Mouse (Mus musculus): ENCODE measurements at regions not wholly inside any gene's neighbourhood (a gene's known extent, or its start where the extent isn't known, plus 50 kb on each side); places are given as distances from the start of the nearest gene placed in this dataset.
"Not testable (repeated sequence)": the region's sequence is repeated elsewhere in the genome, so short reads cannot be mapped to it uniquely, and the experiment has no call there.

GRCm38 (mm10) chr12:80055894-80056293 lies 56.9 kb downstream of the Zfp36l1 start:
- peaks cover 13 to 16% of the 10 kb centered on the region in 2 experiments for H3K4me1 ChIP-seq (ENCODE audit: control insufficient read depth in 1 of 2, insufficient read depth in 2 of 2, low read length in 2 of 2)
- not testable (repeated sequence) for H3K4me3 ChIP-seq (ENCODE audit: control insufficient read depth in 1 of 2, insufficient read depth in 1 of 2, low read depth in 2 of 2, low read length in 2 of 2); H3K9ac ChIP-seq (ENCODE audit: control insufficient read depth, low read depth, low read length, poor library complexity, severe bottlenecking); H3K27me3 ChIP-seq (ENCODE audit: control insufficient read depth in 1 of 2, insufficient read depth in 2 of 2, low read length in 2 of 2); H3K79me2 ChIP-seq (ENCODE audit: control insufficient read depth, insufficient read depth, low read length, poor library complexity); DNase-seq (ENCODE audit: low read depth, low spot score); H3K27ac ChIP-seq (ENCODE audit: control insufficient read depth, low read depth, low read length); H3K9me3 ChIP-seq (replicated peaks; ENCODE audit: insufficient read depth, low read length)
- peaks cover 0 to 12% of the 10 kb centered on the region in 2 experiments; a peak in 2 of 4 replicates for H3K36me3 ChIP-seq (ENCODE audit: control insufficient read depth in 1 of 2, insufficient read depth in 2 of 2, low read length in 2 of 2)

GRCm38 (mm10) chr12:80055394-80055793 lies 57.4 kb downstream of the Zfp36l1 start:
- Histone ChIP-seq H3K4me1 (ENCODE audit: control insufficient read depth in 1 of 2, insufficient read depth in 2 of 2, low read length in 2 of 2) (peaks cover 10 to 11% of the 10 kb centered on the region in 2 experiments), H3K27ac (ENCODE audit: control insufficient read depth, low read depth, low read length) (no peak overlapping the region)
- TF ChIP-seq E2F4 (IDR thresholded peaks at IDR 0.05; ENCODE audit: borderline replicate concordance, low read depth, low read length) (no peak), CHD2 (IDR thresholded peaks at IDR 0.05; ENCODE audit: low read length) (no peak), MEF2A (IDR thresholded peaks at IDR 0.05; ENCODE audit: extremely low read depth, insufficient replicate concordance, low read depth, low read length, poor library complexity, severe bottlenecking) (no peak), SMC3 (IDR thresholded peaks at IDR 0.05; ENCODE audit: low read depth, low read length) (no peak), MYB (IDR thresholded peaks at IDR 0.05; ENCODE audit: low read depth, low read length) (no peak), ZNF384 (IDR thresholded peaks at IDR 0.05; ENCODE audit: low read depth, low read length) (no peak), MYC (IDR thresholded peaks at IDR 0.05; ENCODE audit: low read depth, low read length) (no peak)

GRCm38 (mm10) chr12:80054655-80055037 lies 58.2 kb downstream of the Zfp36l1 start:
- H3K27me3 ChIP-seq (ENCODE audit: control insufficient read depth in 1 of 2, insufficient read depth in 2 of 2, low read length in 2 of 2): no peaks in the 10 kb centered on the region
- peaks cover 0 to 7% of the 10 kb centered on the region in 2 experiments; a peak in 2 of 4 replicates for H3K36me3 ChIP-seq (ENCODE audit: control insufficient read depth in 1 of 2, insufficient read depth in 2 of 2, low read length in 2 of 2)
- H3K27ac ChIP-seq (ENCODE audit: control insufficient read depth, low read depth, low read length): no peak overlapping the region
- no peak for TF ChIP-seq ZMIZ1 (IDR thresholded peaks at IDR 0.05; ENCODE audit: low read depth, low read length)
- TF ChIP-seq E2F4 (IDR thresholded peaks at IDR 0.05; ENCODE audit: borderline replicate concordance, low read depth, low read length): no peak
- no peak for TF ChIP-seq CTCF (IDR thresholded peaks at IDR 0.05 in 2 of 3, conservative IDR thresholded peaks at IDR 0.05 in 1 of 3; ENCODE audit: control insufficient read depth in 1 of 3, insufficient read depth in 1 of 3, low read depth in 2 of 3, low read length in 3 of 3, poor library complexity in 1 of 3, severe bottlenecking in 1 of 3)
- no peak for TF ChIP-seq POLR2AphosphoS2 (IDR thresholded peaks at IDR 0.05; ENCODE audit: low read length)
- no peak for TF ChIP-seq NELFE (IDR thresholded peaks at IDR 0.05; ENCODE audit: low read depth, low read length)
- no peak for TF ChIP-seq MYC (IDR thresholded peaks at IDR 0.05; ENCODE audit: low read depth, low read length)
- no peak for DNase-seq (ENCODE audit: low read depth, low spot score)
- no peaks in the 10 kb centered on the region for H3K79me2 ChIP-seq (ENCODE audit: control insufficient read depth, insufficient read depth, low read length, poor library complexity)
- no peaks in the 10 kb centered on the region for H3K9me3 ChIP-seq (replicated peaks; ENCODE audit: insufficient read depth, low read length)
- H3K9ac ChIP-seq (ENCODE audit: control insufficient read depth, low read depth, low read length, poor library complexity, severe bottlenecking): no peak overlapping the region
- H3K4me1 ChIP-seq (ENCODE audit: control insufficient read depth in 1 of 2, insufficient read depth in 2 of 2, low read length in 2 of 2): peaks cover 6 to 7% of the 10 kb centered on the region in 2 experiments; a peak in 3 of 4 replicates
- H3K4me3 ChIP-seq (ENCODE audit: control insufficient read depth in 1 of 2, insufficient read depth in 1 of 2, low read depth in 2 of 2, low read length in 2 of 2): no peak overlapping the region

More at GRCm38 (mm10) chr12:80055394-80055793, 57.4 kb downstream of the Zfp36l1 start:
- Histone ChIP-seq H3K27me3 (ENCODE audit: control insufficient read depth in 1 of 2, insufficient read depth in 2 of 2, low read length in 2 of 2) (no peaks in the 10 kb centered on the region), H3K9ac (ENCODE audit: control insufficient read depth, low read depth, low read length, poor library complexity, severe bottlenecking) (no peak overlapping the region), H3K36me3 (ENCODE audit: control insufficient read depth in 1 of 2, insufficient read depth in 2 of 2, low read length in 2 of 2) (peaks cover 0 to 8% of the 10 kb centered on the region in 2 experiments; a peak in 2 of 4 replicates), H3K79me2 (ENCODE audit: control insufficient read depth, insufficient read depth, low read length, poor library complexity) (no peaks in the 10 kb centered on the region), H3K9me3 (replicated peaks; ENCODE audit: insufficient read depth, low read length) (no peaks in the 10 kb centered on the region), H3K4me3 (ENCODE audit: control insufficient read depth in 1 of 2, insufficient read depth in 1 of 2, low read depth in 2 of 2, low read length in 2 of 2) (no peak overlapping the region)
- DNase-seq (ENCODE audit: low read depth, low spot score): no peak
